Mouse (Mus musculus): ENCODE data around the gene Slc2a4.

- TF ChIP-seq CTCF (IDR thresholded peaks at IDR 0.05; ENCODE audit: low read depth, low read length) (no peak), POLR2A (IDR thresholded peaks at IDR 0.05; ENCODE audit: borderline replicate concordance, low read depth, low read length) (no peak)
Measured at GRCm38 (mm10) chr11:69904311-69904710, 43.7 kb downstream of the Slc2a4 start.
